Mouse (Mus musculus): ENCODE results near the gene Cyp2d11. TPM values are rescaled to one million over a fixed set of nuclear protein-coding genes. Genes with fewer than 3 reads are reported as not detected.

Cyp2d11 gene
- total RNA-seq, 1 experiment from 2014 or later, result not detected

DNA sequence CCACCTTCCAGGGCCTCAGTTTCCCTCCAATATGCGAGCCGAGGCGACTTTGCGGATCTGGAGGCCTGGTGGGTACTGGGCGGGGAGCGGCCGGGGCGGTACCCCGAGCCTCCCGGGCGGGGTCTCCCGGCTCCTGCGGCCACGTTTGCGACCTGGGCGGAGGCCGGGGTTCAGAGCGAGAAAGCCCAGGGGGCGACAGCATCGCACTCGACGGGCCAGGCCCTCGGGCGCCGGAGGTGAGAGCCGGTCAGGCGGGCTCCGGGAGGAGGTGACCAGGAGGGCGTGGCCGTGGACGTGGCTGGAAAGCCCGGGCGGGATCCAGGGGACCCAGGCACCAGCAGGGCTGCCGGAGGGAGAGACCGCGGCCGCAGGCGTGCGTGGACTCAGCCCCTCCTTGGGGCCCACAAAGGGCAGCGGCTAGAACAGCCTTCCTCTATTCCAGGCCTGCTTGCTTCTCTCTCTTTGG, 52.8 kb downstream of the Cyp2d11 start:
- ATAC-seq (ENCODE audit: extremely low read depth, insufficient number of reproducible peaks, low FRiP score, poor library complexity, severe bottlenecking), result no peak

DNA sequence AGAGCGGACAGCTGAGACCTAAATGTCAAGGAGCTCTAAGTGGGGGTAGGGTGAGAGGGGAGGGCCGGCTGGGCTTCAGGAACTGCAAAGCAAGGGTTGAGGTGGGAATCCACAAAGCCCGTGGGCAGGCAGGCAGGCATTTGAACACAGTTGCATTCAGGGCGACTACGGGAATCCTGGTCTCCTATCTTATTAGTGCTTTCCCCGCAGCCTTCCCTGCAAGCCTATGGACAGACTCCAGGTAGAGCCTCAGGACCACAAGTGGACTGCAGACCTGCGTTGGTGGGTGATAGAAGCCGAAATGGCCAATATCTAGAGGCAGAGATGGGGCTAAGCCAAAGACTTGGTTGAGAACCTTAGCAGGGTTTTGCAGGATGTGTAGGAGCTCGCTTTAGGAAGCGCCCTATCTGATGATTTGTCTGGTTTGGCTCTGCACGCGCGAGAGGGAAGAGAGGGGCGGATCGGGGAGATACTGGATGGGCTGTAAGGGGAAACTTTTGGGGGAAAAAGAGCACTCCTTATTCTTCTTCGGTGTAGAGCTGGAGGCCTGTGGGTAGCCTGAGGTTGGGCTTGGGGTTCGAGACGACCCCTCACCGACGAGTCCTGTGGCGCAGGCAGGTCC, 53.3 kb downstream of the Cyp2d11 start:
- ATAC-seq (ENCODE audit: extremely low read depth, insufficient number of reproducible peaks, low FRiP score, poor library complexity, severe bottlenecking), result no peak

DNA sequence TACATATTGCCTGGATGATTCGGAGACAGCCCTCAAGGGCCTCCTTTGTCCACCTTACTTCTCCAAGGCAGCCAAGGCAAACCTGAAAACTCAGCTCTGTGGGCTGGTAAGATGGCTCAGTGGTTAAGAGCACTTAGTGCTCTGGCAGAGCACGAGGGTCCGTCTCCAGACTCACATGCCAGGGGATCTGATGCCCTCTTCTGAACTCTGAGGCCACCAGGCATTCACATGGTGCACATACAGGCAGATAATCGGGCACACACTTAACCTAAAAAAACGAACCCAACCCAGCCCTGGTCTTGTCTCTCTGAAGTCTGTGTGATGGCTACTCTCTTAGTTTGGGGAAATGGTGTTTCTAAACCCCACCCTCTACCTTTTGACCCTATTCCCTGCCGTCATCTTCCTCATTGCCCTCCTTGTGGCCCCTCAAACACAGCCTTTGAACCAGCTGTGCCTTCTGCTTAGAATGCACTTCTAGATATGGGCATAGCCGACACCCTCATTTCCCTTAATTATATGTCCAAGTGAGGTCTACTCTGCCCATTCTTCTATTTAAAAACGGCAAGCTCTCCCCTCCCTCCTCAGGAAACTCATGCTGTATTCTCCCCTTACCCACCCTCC, 54.1 kb downstream of the Cyp2d11 start:
- no peak for ATAC-seq (ENCODE audit: extremely low read depth, insufficient number of reproducible peaks, low FRiP score, poor library complexity, severe bottlenecking)

Other genes with a start within 250 kb of the Cyp2d11 start
- 71.5 and 74.5 TPM in 2 replicates for gene Srebf2, start 246.8 kb downstream of the Cyp2d11 start, total RNA-seq (2017)
- gene Shisa8, start 181.2 kb downstream of the Cyp2d11 start, total RNA-seq (2017), result 0.58 and 1.1 TPM in 2 replicates
- gene Tnfrsf13c, start 169.7 kb downstream of the Cyp2d11 start, total RNA-seq (2017), result 157 and 160 TPM in 2 replicates
- not detected in 2 replicates for gene Cenpm, start 149.3 kb downstream of the Cyp2d11 start, total RNA-seq (2017)
- not detected in 2 replicates for gene 1500009C09Rik, start 141.6 kb downstream of the Cyp2d11 start, total RNA-seq (2017)
- not detected in 2 replicates for gene Sept3, start 119.1 kb downstream of the Cyp2d11 start, total RNA-seq (2017)
- not detected in 2 replicates for gene Wbp2nl, start 95.1 kb downstream of the Cyp2d11 start, total RNA-seq (2017)
- 32.2 and 40.0 TPM in 2 replicates for gene Naga, start 55.1 kb downstream of the Cyp2d11 start, total RNA-seq (2017)
- gene Pheta2, start 55.1 kb downstream of the Cyp2d11 start, total RNA-seq (2017), result 0.35 and 0.37 TPM in 2 replicates
- 34.0 and 36.1 TPM in 2 replicates for gene Smdt1, start 55.1 kb downstream of the Cyp2d11 start, total RNA-seq (2017)
- gene Ndufa6, start 39.7 kb downstream of the Cyp2d11 start, total RNA-seq (2017), result 119 and 121 TPM in 2 replicates
- gene Cyp2d22, start 13.8 kb downstream of the Cyp2d11 start, total RNA-seq (2017), result 2.2 and 4.7 TPM in 2 replicates
- gene Cyp2d10, start 13.2 kb upstream of the Cyp2d11 start, total RNA-seq (2017), result not detected in 2 replicates
- not detected in 2 replicates for gene Cyp2d9, start 39.4 kb upstream of the Cyp2d11 start, total RNA-seq (2017)
- gene Cyp2d12, start 161.1 kb upstream of the Cyp2d11 start, total RNA-seq (2017), result not detected in 2 replicates
- gene Cyp2d34, start 226.9 kb upstream of the Cyp2d11 start, total RNA-seq (2017), result not detected in 2 replicates

Data from neutrophil, adult 5-6 weeks (primary cell).